Mouse (Mus musculus): ENCODE measurements around the gene Tnn.

The Tnn gene

DNA sequence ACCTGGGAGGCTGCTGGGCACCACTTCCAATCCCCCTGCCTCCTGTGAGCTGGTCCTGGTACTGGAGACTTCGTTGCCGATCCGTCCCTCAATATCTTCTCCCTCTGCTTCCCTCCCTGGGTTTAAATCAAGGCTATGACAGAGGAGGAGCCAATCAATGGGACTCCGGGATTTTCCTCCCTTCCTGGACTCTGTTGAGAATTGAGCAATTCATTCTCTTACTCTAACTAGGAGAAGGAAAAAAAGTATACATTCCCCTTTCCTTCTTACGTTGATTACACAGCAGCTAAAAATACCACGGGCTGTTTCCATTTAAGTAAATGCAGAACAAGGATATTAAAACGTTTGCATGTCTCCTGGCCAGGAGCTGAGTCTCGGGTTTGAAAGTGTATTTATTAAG lies at the start of gene Tnn:
Tnn (minus strand) TSS at position 101 of the 400 bp plus-strand sequence.
- DNase-seq, result no peak

GRCm38 (mm10) chr1:160195337-160195663 lies 41.9 kb upstream of the Tnn start:
- no peak for DNase-seq

DNA sequence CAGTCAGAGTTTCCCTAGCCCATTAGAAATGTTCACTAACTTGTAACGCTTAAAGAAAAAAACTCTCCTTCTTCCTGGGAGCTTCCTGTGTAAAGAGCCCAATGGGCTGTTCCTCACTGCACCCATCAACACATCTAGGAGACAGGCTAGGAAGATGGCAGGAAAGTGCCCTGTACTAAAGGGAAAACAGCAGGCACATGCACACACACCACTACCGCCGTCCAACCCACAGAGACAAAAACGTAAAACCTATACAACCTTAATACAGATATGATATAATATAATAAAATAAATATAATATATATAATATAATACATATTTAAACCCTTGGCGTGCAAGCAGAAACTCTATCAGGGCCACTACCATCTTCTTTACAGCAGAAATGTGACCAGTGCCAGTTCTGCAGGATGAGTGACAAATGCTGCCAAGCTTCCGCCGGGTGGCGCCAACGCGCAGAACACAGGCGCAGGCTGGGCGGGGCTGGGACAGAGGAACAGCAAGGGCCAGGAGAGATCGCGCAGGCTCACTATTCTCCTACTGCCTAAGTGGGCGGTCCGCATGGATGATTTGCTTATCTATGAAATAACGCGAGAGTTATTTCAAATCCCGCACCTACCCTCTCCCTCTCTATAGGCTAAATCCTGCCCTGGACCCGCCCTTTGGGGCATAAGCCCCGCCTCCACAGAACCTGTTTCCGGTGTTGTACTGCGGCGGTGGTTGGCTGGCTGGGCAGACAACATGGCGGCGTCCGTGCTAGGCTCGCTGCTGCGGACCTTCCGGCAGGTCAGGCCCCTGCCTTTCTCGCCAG lies 41.4 kb upstream of the Tnn start, which contains the start of gene Mrps14:
Mrps14 (plus strand) TSS at position 687 of the 808 bp plus-strand sequence.
- peak; percentile 100 for DNase-seq

GRCm38 (mm10) chr1:160184506-160184905 lies 31.1 kb upstream of the Tnn start:
- no peak for DNase-seq

GRCm38 (mm10) chr1:160181216-160181615 lies 27.8 kb upstream of the Tnn start:
- DNase-seq, result no peak

DNA sequence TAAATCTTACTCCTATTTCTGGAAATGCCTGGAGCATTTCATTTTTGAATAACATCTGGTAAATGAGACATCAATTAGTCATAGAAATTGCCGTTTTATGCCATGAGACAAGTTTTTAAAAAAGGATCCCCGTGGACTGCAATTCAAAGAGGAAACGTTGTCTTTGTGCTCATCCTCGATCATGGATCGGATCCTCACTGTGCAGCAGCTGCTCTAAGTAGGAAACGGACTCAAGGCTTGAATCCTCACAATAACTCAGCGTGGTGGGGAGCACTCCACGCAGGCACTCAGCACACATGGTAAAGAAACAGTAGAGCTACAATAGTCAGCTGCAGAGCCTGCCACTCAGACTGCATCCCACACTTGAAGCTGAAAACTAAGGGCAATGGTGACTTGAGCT lies 23.5 kb upstream of the Tnn start:
- DNase-seq, result no peak

- DNase-seq, result no peak
Observed at GRCm38 (mm10) chr1:160166600-160166999, 13.2 kb upstream of the Tnn start.

GRCm38 (mm10) chr1:160158190-160158589 lies 4.8 kb upstream of the Tnn start:
- DNase-seq, result no peak

DNA sequence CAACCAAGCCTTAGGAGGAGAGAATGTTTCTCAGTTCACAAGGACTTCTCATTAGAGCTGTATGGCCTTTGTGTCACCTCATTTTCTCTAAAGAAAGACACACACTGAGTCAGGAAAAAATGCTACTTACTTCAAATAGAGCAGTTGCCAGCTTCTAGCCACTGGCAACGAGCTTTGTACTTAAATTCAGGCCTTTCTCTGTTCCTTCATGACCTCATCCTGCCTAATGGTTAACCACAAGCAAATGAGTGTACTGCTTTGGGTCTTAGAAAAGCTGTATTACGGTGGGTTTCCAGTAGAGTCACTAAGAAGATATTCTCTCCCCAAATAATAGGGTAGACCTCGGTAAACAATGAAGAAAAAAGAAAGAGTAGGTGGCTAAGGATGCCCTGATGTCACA lies 2.7 kb downstream of the Tnn start:
- no peak for DNase-seq

DNA sequence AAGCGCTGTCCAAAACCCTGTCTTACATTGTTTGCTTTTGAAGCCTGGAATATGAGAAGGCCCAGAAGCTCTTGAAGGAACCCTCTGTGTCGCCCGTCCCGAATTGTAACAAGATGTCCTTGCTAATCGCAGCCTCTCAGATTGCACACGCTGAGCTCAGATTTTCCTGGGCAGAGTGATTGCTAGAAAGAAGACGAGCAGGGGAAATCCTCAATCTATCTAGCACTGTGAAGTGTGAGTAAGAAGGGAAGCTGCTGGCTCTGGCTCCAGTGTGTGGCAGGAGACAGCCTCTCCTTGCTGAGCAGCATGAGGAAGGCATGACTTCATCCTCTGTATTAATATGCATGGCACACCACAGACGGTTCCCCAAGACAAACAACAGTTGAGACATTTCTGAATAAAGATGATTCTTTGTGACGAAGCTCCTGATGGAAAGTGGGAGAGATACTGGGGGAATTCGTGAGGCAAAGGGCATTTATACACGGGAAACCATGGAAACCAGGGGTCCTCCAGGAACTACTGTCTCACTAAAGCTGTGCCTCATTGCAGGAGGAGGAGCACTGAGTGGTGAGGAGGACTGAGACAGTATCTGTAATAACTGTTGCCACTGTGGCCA lies 4.0 kb downstream of the Tnn start:
- DNase-seq, result no peak

DNA sequence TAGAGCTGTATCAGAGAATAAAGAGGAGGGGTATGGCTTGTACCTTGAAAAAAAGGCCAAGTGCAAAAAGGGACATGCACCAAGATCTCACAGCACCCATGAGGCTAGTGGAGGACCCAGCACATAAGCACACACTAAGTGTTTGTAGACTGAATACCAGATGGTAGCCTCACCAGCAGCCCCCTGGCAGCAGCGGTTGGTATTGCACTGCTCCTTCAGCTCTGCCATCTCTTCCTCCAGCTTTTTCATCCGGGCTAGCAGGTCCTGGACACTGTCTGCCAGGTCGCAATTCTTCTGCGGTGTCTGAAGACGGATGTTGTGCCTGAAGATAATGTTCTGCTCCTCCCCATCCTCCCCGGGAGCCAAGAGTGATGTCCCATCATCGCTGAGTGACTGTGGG lies 6.1 kb downstream of the Tnn start:
- DNase-seq, result no peak

GRCm38 (mm10) chr1:160145606-160146005 lies 7.8 kb downstream of the Tnn start:
- no peak for DNase-seq

DNA sequence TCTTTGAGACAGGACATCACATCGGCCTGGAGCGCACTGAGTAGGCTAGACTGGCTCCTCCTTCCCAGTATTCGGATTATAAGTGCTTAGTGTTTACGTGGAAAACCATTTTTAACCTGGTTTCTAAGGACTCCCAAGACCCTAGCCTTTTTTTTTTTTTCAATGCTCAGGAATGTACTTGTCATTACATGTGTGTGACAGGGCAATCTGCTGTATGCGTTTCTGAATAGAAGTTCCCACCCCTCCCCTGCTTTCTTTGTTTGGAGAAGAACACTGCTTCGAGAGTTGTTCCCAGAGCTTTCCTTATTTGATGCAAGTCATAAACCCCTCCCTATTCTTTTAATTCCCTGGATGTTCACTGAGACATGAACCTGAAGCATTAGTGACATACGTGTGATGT lies 9.0 kb downstream of the Tnn start:
- DNase-seq, result no peak

GRCm38 (mm10) chr1:160136362-160136890 lies 17.0 kb downstream of the Tnn start:
- DNase-seq, result no peak

DNA sequence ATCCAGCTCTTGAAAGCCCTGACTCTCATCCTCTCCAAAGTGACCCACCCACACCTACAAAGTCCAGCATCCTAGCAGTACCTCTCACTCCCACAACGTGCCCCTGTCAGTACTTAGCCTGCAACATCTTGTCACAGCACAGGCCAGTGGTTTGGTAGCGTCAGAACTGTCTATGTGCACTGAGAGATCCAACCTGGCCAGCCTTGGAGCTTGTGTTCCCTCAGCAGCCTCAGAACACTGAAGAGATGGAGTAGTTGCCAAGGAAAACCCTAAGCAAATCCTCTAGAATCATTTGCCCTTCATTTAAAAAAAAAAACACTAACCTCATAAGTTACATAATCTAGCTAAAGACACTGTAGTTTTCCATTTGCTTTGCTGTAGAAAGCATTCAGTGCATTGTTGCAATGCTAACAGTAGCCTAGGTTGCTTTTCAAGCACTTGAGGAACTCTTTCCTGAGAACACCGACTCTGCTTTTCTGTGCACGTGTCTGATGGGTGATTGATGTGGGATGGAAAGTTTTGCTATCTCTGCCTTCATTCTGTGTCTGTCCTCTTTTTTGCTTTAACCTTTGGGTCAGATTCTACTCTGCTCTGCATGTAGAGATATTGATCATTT lies 19.8 kb downstream of the Tnn start:
- no peak for DNase-seq

- DNase-seq, result no peak
Observed at GRCm38 (mm10) chr1:160123957-160124356, 29.4 kb downstream of the Tnn start.

- no peak for DNase-seq
Observed at GRCm38 (mm10) chr1:160108604-160109003, 44.8 kb downstream of the Tnn start.

GRCm38 (mm10) chr1:160105426-160105825 lies 48.0 kb downstream of the Tnn start:
- no peak for DNase-seq

DNA sequence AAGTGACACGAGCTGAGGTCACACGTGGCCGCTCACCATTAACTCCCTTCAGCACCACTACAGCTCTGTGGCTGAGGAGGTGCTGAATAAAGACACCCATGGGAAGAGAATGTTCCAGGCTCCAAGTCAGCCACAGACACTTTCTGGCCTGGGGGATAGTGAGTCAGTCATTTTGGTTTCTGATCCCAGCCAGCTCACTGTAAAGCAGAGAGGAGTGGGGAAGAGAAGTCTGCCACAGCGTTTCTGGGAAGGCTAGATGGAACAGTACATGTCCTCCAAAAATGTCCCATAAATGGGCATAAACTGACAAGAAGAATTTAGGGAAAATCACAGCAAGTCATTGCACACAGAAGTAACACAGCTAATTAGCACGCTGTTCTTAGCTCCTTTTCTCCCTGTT lies 52.4 kb downstream of the Tnn start:
- no peak for DNase-seq

DNA sequence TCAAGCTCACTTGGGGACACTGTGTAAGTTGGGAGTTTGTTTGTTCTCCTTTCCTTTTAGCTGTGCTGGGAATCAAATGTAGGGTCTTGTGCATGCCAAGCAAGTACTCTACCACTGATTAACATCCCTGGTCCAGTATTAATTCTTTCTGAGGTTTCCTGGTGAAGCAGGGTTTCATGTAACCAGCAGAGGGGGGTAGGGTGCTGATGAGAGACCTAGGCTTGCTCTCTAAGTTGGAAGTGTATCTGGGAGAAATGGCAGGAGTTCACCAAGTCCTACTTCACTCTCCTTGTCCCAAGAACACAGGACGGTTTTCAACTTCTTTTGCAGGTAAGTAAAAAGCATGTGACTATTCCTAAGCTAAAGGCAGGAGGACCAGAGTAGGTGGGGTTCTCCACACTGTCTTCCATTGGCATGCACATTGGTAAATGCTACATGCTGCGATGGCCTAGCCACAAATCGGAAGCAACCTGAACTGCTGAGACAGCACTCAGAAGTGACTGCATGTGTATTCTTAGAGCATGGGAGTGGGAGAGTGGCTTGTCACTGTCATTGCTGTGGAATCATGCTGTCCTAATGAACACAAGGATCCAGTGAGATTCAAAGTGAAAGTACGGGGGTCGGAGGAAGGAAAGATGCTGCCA lies 53.6 kb downstream of the Tnn start:
- DNase-seq, result no peak

- no peak for DNase-seq
Observed at GRCm38 (mm10) chr1:160086651-160087050, 66.7 kb downstream of the Tnn start.

GRCm38 (mm10) chr1:160084239-160084638 lies 69.1 kb downstream of the Tnn start:
- no peak for DNase-seq

DNA sequence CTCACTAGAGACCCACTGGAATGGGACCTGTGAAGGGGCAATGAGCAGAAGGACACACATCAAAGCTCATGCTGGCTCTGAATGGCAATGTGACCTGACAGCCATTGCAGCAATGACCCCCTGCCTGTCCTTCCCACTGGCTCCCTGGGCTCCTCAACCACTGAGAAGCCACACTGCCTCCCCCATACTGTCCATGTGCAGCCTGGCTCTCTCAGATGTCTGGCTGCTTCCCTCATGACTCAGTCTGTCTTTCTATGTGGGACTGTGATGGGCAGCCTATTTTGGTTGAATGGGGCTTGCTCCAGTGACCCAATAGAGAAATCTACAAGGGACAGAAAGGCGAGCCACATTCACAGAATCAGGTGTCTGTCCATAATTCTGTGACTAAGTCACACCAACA lies 70.7 kb downstream of the Tnn start:
- DNase-seq, result no peak
